Mouse (Mus musculus) embryonic facial prominence, embryonic 15.5 days (tissue): ENCODE data around the gene Runx3. TPM values are rescaled to one million over a fixed set of nuclear protein-coding genes. Genes with fewer than 3 reads are reported as not detected.

Experiments
- ATAC-seq: fragments of 200-750 bp; cut with Nextera tagmentation; 2 replicates; pipeline ENCODE4 v1.8.0; 2017; ENCODE audit warnings: low read depth, moderate TSS enrichment; ENCODE audit not compliant: insufficient number of reproducible peaks, low FRiP score, low TSS enrichment
- H3K27ac ChIP-seq: fragments of 300-500 bp; sonication (generic); replicated peaks from 2 replicates; pipeline ENCODE4 v1.5.1; 2015; ENCODE audit warnings: mild to moderate bottlenecking, inconsistent platforms
- H3K27me3 ChIP-seq: fragments of 300-500 bp; sonication (generic); 2 replicates; pipeline ENCODE4 v1.6.1; 2015; ENCODE audit warnings: inconsistent platforms
- H3K36me3 ChIP-seq: fragments of 300-500 bp; sonication (generic); 2 replicates; pipeline ENCODE4 v1.6.1; 2015; ENCODE audit warnings: mild to moderate bottlenecking, inconsistent platforms
- H3K4me1 ChIP-seq: fragments of 300-500 bp; sonication (generic); 2 replicates; pipeline ENCODE4 v1.6.1; 2015; ENCODE audit warnings: inconsistent platforms
- H3K4me2 ChIP-seq: fragments of 300-500 bp; sonication (generic); replicated peaks from 2 replicates; pipeline ENCODE4 v1.6.1; 2015; ENCODE audit warnings: mild to moderate bottlenecking, inconsistent platforms
- H3K4me3 ChIP-seq: fragments of 300-500 bp; sonication (generic); replicated peaks from 2 replicates; pipeline ENCODE4 v1.5.1; 2015; ENCODE audit warnings: mild to moderate bottlenecking, inconsistent platforms
- H3K9ac ChIP-seq: fragments of 300-500 bp; sonication (generic); 2 replicates; pipeline ENCODE4 v1.6.1; 2015; ENCODE audit warnings: inconsistent platforms
- H3K9me3 ChIP-seq: fragments of 300-500 bp; sonication (generic); replicated peaks from 2 replicates; pipeline ENCODE4 v1.6.1; 2016; ENCODE audit warnings: inconsistent platforms
- WGBS: fragments of 180-500 bp; shearing (Covaris S2); methylation state at CpG from one replicate; pipeline ENCODE4 v1.1.7; 2015; 5-methylcytosine and 5-hydroxymethylcytosine counted together
- polyA plus RNA-seq: library from polyadenylated mRNA; unstranded; fragments of >200 nt; fragmentation: Nextera tagmentation; extraction: Ambion mirVana; gene quantifications from 2 replicates; pipeline ENCODE4 v1.2.1, GENCODE M21; 2015

Gene Runx3
- polyA plus RNA-seq, 1 experiment from 2014 or later, result 3.2 TPM

GRCm38 (mm10) chr4:135151111-135151987 is 30.9 kb downstream of the Runx3 start:
- H3K4me3 ChIP-seq, result no peak overlapping the region; the same call in 1 of the 2 replicates
- peaks cover 60% of the 10 kb centered on the region for H3K4me1 ChIP-seq
- no peaks in the 10 kb centered on the region for H3K9me3 ChIP-seq
- no peak overlapping the region for H3K9ac ChIP-seq
- ATAC-seq, result no peak
- H3K27me3 ChIP-seq, result peaks cover 97% of the 10 kb centered on the region
- WGBS, result 21% methylated on average over 34 of the region's 34 CpGs
- H3K4me2 ChIP-seq, result no peak overlapping the region
- H3K36me3 ChIP-seq, result no peaks in the 10 kb centered on the region
- no peak overlapping the region for H3K27ac ChIP-seq

DNA sequence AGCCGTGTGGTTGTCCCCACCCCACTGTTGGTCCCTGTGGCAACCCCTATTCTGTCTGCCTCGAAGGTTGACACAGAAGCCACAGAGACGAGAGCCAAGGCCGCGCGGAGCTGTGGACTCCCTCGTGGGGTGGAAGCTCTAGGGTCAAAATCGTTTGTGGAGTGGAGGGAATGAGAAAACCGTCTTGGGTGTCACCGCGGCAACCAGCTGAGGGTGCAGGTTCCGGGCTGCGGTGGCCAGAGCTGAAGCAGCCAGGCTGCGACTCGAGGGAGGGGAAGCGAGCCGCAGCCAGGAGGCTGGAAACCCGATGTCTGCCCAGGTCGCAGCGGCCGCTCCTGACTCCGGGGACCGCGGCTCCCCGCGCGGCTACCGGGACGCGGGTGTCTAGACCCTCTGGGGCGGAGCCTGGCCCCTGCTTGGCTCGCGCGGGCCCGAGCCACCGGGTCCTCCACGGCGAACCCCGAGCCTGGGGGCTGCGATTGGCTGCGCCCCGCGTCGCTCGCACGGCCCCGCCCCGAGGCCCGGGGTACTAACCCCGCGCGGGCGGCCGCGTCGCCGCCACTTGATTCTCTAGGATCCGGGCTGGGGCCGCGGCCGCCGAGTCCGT is 31.6 kb downstream of the Runx3 start:
- Histone ChIP-seq H3K36me3 (no peaks in the 10 kb centered on the region), H3K4me1 (peaks cover 60% of the 10 kb centered on the region), H3K4me3 (peak overlapping the region; percentile 46), H3K27me3 (peaks cover 97% of the 10 kb centered on the region), H3K9me3 (no peaks in the 10 kb centered on the region), H3K9ac (0 out of 2 replicates have a peak overlapping the region, but pooled peaks have one; percentile 12), H3K27ac (no peak overlapping the region), H3K4me2 (peak overlapping the region; percentile 63)
- ATAC-seq, result peak; percentile 40; the same call in 1 of the 2 replicates
- WGBS, result 2% methylated on average over 62 of the region's 63 CpGs

- no peak for ATAC-seq
- Histone ChIP-seq H3K9me3 (no peaks in the 10 kb centered on the region), H3K27me3 (peaks cover 97% of the 10 kb centered on the region), H3K9ac (0 out of 2 replicates have a peak overlapping the region, but pooled peaks have one; percentile 12), H3K4me3 (peak overlapping the region; percentile 46), H3K4me1 (peaks cover 61% of the 10 kb centered on the region), H3K36me3 (no peaks in the 10 kb centered on the region), H3K4me2 (peak overlapping the region; percentile 63), H3K27ac (no peak overlapping the region)
- WGBS, result under 1% methylated on average over 45 of the region's 45 CpGs
Measured at GRCm38 (mm10) chr4:135152834-135153259, 32.4 kb downstream of the Runx3 start.

GRCm38 (mm10) chr4:135153260-135154088 is 33.0 kb downstream of the Runx3 start:
- WGBS, result 4% methylated on average over 39 of the region's 39 CpGs
- Histone ChIP-seq H3K9ac (0 out of 2 replicates have a peak overlapping the region, but pooled peaks have one; percentile 12), H3K27ac (no peak overlapping the region), H3K36me3 (no peaks in the 10 kb centered on the region), H3K9me3 (no peaks in the 10 kb centered on the region), H3K4me3 (peak overlapping the region; percentile 46), H3K27me3 (peaks cover 96% of the 10 kb centered on the region), H3K4me1 (peaks cover 67% of the 10 kb centered on the region), H3K4me2 (peak overlapping the region; percentile 63)
- no peak for ATAC-seq

DNA sequence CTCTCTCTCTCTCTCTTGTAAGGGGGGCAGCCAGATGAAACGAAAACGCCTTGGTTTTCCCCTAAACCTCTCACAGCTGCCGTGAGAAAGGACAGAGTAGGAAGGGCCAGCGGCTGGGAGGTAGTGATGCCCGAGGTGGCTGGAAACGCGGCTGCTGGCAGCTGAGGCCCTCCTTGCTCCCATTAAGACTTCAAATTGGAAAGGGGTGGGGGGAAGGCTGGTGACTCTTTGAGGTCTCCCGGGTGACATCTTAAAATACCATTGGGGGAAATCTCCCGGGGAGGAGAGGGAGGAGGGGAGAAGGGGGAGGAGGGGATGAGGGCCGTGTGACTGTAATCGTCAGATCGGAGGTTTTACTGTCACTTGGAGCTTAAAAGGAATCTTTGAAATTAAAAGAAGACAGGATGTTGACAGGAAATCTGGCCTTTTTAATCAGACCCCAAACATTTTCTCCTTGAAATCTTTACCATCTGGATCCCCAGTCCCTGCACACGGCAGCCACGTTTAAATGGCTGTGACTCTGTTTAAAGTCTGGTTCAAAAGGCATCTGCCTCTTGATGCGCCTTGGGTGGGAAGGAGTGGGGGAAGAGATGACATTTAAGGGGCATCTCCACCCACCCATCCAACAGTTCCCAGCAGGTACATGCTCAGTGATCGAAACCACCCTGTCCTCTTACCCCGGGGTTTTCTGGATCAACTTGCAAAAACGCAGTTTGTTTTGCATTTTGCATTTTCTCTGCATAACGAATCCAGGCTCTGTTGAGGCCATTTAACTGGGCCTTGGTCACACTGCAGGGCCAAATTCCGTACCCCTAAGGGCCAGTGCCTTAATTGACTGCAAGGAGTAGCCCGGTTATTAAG is 33.9 kb downstream of the Runx3 start:
- peak overlapping the region; percentile 63 for H3K4me2 ChIP-seq
- WGBS, result 7% methylated on average over 21 of the region's 21 CpGs
- H3K4me3 ChIP-seq, result peak overlapping the region; percentile 46
- H3K36me3 ChIP-seq, result no peaks in the 10 kb centered on the region
- H3K27ac ChIP-seq, result no peak overlapping the region
- no peaks in the 10 kb centered on the region for H3K9me3 ChIP-seq
- H3K27me3 ChIP-seq, result peaks cover 96% of the 10 kb centered on the region
- peaks cover 74% of the 10 kb centered on the region for H3K4me1 ChIP-seq
- ATAC-seq, result no peak
- no peak overlapping the region for H3K9ac ChIP-seq

DNA sequence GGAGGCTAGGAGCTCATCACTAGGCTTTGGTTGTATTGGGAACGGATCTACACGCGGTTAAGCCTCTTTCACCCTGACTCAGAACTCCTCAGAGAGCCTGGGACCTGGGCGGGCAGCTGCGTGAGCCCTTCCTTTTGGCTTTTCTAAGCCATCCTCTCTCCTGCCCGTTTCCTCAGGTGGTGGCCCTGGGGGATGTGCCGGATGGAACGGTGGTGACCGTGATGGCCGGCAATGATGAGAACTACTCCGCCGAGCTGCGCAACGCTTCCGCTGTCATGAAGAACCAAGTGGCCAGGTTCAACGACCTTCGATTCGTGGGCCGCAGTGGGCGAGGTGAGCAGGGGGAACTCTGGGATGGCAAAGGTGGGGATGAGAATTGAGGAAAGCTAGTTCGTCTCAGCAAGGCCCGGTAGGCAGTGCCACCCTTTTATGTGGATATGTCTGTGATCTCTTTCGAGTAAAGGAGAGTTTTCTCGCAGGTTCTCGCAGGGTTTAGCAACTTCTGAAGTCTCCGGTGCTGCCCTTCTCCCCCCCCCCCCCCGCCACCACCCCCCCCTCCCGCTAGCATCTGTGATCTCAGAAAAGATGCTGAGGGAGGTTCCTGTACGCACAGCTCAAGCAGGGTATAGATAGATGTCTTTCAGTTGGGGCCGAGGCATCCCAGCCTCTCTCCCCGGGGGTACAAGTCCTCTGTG is 34.8 kb downstream of the Runx3 start:
- no peak overlapping the region for H3K27ac ChIP-seq
- ATAC-seq, result no peak
- no peaks in the 10 kb centered on the region for H3K36me3 ChIP-seq
- peak overlapping the region; percentile 27 for H3K4me2 ChIP-seq
- no peaks in the 10 kb centered on the region for H3K9me3 ChIP-seq
- 10% methylated on average over 30 of the region's 31 CpGs for WGBS
- H3K4me3 ChIP-seq, result peak overlapping the region; percentile 46; the same call in 1 of the 2 replicates
- H3K27me3 ChIP-seq, result peaks cover 96% of the 10 kb centered on the region
- H3K9ac ChIP-seq, result no peak overlapping the region
- peaks cover 74% of the 10 kb centered on the region for H3K4me1 ChIP-seq

- ATAC-seq, result no peak
- 0 out of 2 replicates have a peak overlapping the region, but pooled peaks have one; percentile 0 for H3K4me3 ChIP-seq
- peaks cover 67% of the 10 kb centered on the region for H3K4me1 ChIP-seq
- peak overlapping the region; percentile 27 for H3K4me2 ChIP-seq
- peaks cover 90% of the 10 kb centered on the region for H3K27me3 ChIP-seq
- no peak overlapping the region for H3K9ac ChIP-seq
- H3K9me3 ChIP-seq, result no peaks in the 10 kb centered on the region
- no peak overlapping the region for H3K27ac ChIP-seq
- H3K36me3 ChIP-seq, result no peaks in the 10 kb centered on the region
- WGBS, result 8% methylated on average over 15 of the region's 15 CpGs
Measured at GRCm38 (mm10) chr4:135155805-135156469, 35.5 kb downstream of the Runx3 start.

GRCm38 (mm10) chr4:135156531-135156930 is 36.1 kb downstream of the Runx3 start:
- Histone ChIP-seq H3K4me1 (peaks cover 66% of the 10 kb centered on the region), H3K9me3 (no peaks in the 10 kb centered on the region), H3K36me3 (no peaks in the 10 kb centered on the region), H3K27ac (no peak overlapping the region), H3K9ac (no peak overlapping the region), H3K27me3 (peaks cover 88% of the 10 kb centered on the region), H3K4me2 (no peak overlapping the region), H3K4me3 (no peak overlapping the region)
- 14% methylated on average over 6 of the region's 6 CpGs for WGBS
- no peak for ATAC-seq

DNA sequence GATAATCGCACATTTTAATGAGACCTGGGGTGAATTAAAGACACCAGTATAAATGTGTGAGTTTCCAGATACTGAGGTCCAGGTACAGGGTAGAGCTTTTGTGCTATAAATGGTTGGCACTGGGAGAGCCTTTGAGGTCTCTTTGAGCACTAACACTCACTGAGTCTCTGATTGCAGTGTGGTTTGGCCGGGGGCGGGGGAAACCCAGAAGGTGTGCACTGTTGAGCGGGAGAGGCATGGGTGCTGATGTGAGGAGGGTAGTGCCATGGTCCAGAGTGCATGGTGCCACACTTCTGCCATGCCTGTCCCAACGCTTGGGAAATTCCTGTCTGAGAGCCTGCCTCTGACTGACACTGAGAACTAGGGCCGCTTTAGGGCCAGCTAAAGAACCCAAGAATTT is 36.9 kb downstream of the Runx3 start:
- H3K4me3 ChIP-seq, result no peak overlapping the region
- H3K9me3 ChIP-seq, result no peaks in the 10 kb centered on the region
- H3K27me3 ChIP-seq, result peaks cover 80% of the 10 kb centered on the region
- no peak overlapping the region for H3K27ac ChIP-seq
- H3K9ac ChIP-seq, result no peak overlapping the region
- H3K36me3 ChIP-seq, result no peaks in the 10 kb centered on the region
- 25% methylated on average over 6 of the region's 6 CpGs for WGBS
- H3K4me1 ChIP-seq, result peaks cover 64% of the 10 kb centered on the region
- ATAC-seq, result no peak
- H3K4me2 ChIP-seq, result no peak overlapping the region
